Mouse (Mus musculus) lung, embryonic 14.5 days (tissue): ENCODE results near the gene Tenm4. TPM values are rescaled to one million over a fixed set of nuclear protein-coding genes. Genes with fewer than 3 reads are reported as not detected.

Experiments used
- ATAC-seq: fragments of 200-750 bp; cut with Nextera tagmentation; 2 replicates; pipeline ENCODE4 v1.8.0; 2017; ENCODE audit warnings: mild to moderate bottlenecking, moderate TSS enrichment, moderate library complexity; ENCODE audit not compliant: insufficient read depth
- DNase-seq: peaks from one replicate; pipeline ENCODE4 v3.0.0-alpha.2; 2015
- H3K27ac ChIP-seq: fragments of 300-500 bp; sonication (generic); 2 replicates; pipeline ENCODE4 v1.5.1; 2014; ENCODE audit warnings: low read depth, mild to moderate bottlenecking, moderate library complexity
- H3K27me3 ChIP-seq: fragments of 300-500 bp; sonication (generic); 2 replicates; pipeline ENCODE4 v1.6.1; 2014; ENCODE audit warnings: low read length, control low read depth; ENCODE audit not compliant: insufficient read depth
- H3K36me3 ChIP-seq: fragments of 300-500 bp; sonication (generic); 2 replicates; pipeline ENCODE4 v1.6.1; 2014; ENCODE audit warnings: control low read depth; ENCODE audit not compliant: insufficient read depth
- H3K4me1 ChIP-seq: fragments of 300-500 bp; sonication (generic); 2 replicates; pipeline ENCODE4 v1.6.1; 2014; ENCODE audit warnings: antibody characterized with exemption, control low read depth; ENCODE audit not compliant: insufficient read depth
- H3K4me2 ChIP-seq: fragments of 300-500 bp; sonication (generic); 2 replicates; pipeline ENCODE4 v1.6.1; 2014; ENCODE audit warnings: mild to moderate bottlenecking
- H3K4me3 ChIP-seq: fragments of 300-500 bp; sonication (generic); 2 replicates; pipeline ENCODE4 v1.5.1; 2014; ENCODE audit warnings: low read depth, low read length
- H3K9ac ChIP-seq: fragments of 300-500 bp; sonication (generic); 2 replicates; pipeline ENCODE4 v1.6.1; 2014
- H3K9me3 ChIP-seq: fragments of 300-500 bp; sonication (generic); 2 replicates; pipeline ENCODE4 v1.6.1; 2016; ENCODE audit warnings: low read depth, low read length, control low read depth
- CTCF ChIP-seq: IDR thresholded peaks from 2 replicates; pipeline ENCODE4 v1.5.1; 2016; ENCODE audit warnings: antibody characterized with exemption, low read depth
- WGBS: fragments of 180-500 bp; shearing (Covaris S2); extraction: QIAGEN DNeasy Blood & Tissue Kit; methylation state at CpG from one replicate; pipeline ENCODE4 v1.1.7; 2014; 5-methylcytosine and 5-hydroxymethylcytosine counted together
- polyA plus RNA-seq: library from polyadenylated mRNA; unstranded; fragments of >200 nt; fragmentation: Nextera tagmentation; extraction: Ambion mirVana; gene quantifications from 2 replicates; pipeline ENCODE4 v1.2.1, GENCODE M21; 2014

Gene Tenm4
- polyA plus RNA-seq, 1 experiment from 2014 or later: 24.9 TPM

- Histone ChIP-seq H3K4me2 (peak overlapping the region; percentile 96), H3K27ac (no peak overlapping the region), H3K9me3 (no peaks in the 10 kb centered on the region), H3K27me3 (0 out of 2 replicates have a peak, but pooled peaks cover 10% of the 10 kb centered on the region), H3K4me3 (peak overlapping the region; percentile 66), H3K36me3 (no peaks in the 10 kb centered on the region), H3K9ac (peak overlapping the region; percentile 50; the same call in 1 of the 2 replicates), H3K4me1 (peaks cover 3% of the 10 kb centered on the region; the same call in 1 of the 2 replicates)
- DNase-seq (no peak), ATAC-seq (no peak)
- WGBS: 3% methylated on average over 9 of the region's 9 CpGs
- TF ChIP-seq CTCF: no peak
Measured at GRCm38 (mm10) chr7:96212224-96212591, 41.2 kb downstream of the Tenm4 start.

GRCm38 (mm10) chr7:96212592-96213541 is 41.8 kb downstream of the Tenm4 start:
- H3K4me1 ChIP-seq: peaks cover 3% of the 10 kb centered on the region; the same call in 1 of the 2 replicates
- WGBS: under 1% methylated on average over 47 of the region's 48 CpGs
- H3K4me2 ChIP-seq: peak overlapping the region; percentile 96
- H3K27ac ChIP-seq: peak overlapping the region; percentile 1; the same call in 1 of the 2 replicates
- no peaks in the 10 kb centered on the region for H3K36me3 ChIP-seq
- H3K9ac ChIP-seq: peak overlapping the region; percentile 50
- DNase-seq: peak; percentile 66
- peak overlapping the region; percentile 66 for H3K4me3 ChIP-seq
- H3K27me3 ChIP-seq: 0 out of 2 replicates have a peak, but pooled peaks cover 10% of the 10 kb centered on the region
- H3K9me3 ChIP-seq: no peaks in the 10 kb centered on the region
- TF ChIP-seq CTCF: peak; percentile 24; the same call in 1 of the 2 replicates
- peak; percentile 33 for ATAC-seq

GRCm38 (mm10) chr7:96213741-96214140 is 42.7 kb downstream of the Tenm4 start:
- ATAC-seq (no peak), DNase-seq (no peak)
- Histone ChIP-seq H3K27ac (no peak overlapping the region), H3K36me3 (no peaks in the 10 kb centered on the region), H3K4me2 (peak overlapping the region; percentile 96), H3K27me3 (0 out of 2 replicates have a peak, but pooled peaks cover 7% of the 10 kb centered on the region), H3K9ac (no peak overlapping the region), H3K4me1 (peaks cover 3% of the 10 kb centered on the region; the same call in 1 of the 2 replicates), H3K4me3 (peak overlapping the region; percentile 66), H3K9me3 (no peaks in the 10 kb centered on the region)
- no peak for TF ChIP-seq CTCF
- WGBS: 20% methylated on average over 9 of the region's 10 CpGs

- Histone ChIP-seq H3K36me3 (no peaks in the 10 kb centered on the region), H3K27ac (no peak overlapping the region), H3K4me2 (no peak overlapping the region), H3K4me1 (peaks cover 3% of the 10 kb centered on the region; the same call in 1 of the 2 replicates), H3K9ac (no peak overlapping the region), H3K4me3 (no peak overlapping the region), H3K9me3 (no peaks in the 10 kb centered on the region), H3K27me3 (no peaks in the 10 kb centered on the region)
- WGBS: 52% methylated on average over 2 of the region's 2 CpGs
- DNase-seq (no peak), ATAC-seq (no peak)
- TF ChIP-seq CTCF: no peak
Measured at GRCm38 (mm10) chr7:96214876-96215275, 43.8 kb downstream of the Tenm4 start.

- no peak for TF ChIP-seq CTCF
- Histone ChIP-seq H3K27ac (no peak overlapping the region), H3K9ac (no peak overlapping the region), H3K27me3 (no peaks in the 10 kb centered on the region), H3K4me2 (no peak overlapping the region), H3K36me3 (no peaks in the 10 kb centered on the region), H3K9me3 (no peaks in the 10 kb centered on the region), H3K4me1 (peaks cover 3% of the 10 kb centered on the region; the same call in 1 of the 2 replicates), H3K4me3 (no peak overlapping the region)
- no peak for ATAC-seq
- WGBS: 34% methylated on average over 5 of the region's 5 CpGs
- DNase-seq: peak; percentile 31
Measured at GRCm38 (mm10) chr7:96215894-96216509, 45.0 kb downstream of the Tenm4 start.

- TF ChIP-seq CTCF: no peak
- no peak for DNase-seq
- WGBS: 55% methylated on average over 2 of the region's 2 CpGs
- no peaks in the 10 kb centered on the region for H3K36me3 ChIP-seq
- H3K9ac ChIP-seq: no peak overlapping the region
- H3K27me3 ChIP-seq: no peaks in the 10 kb centered on the region
- H3K9me3 ChIP-seq: no peaks in the 10 kb centered on the region
- no peak for ATAC-seq
- no peaks in the 10 kb centered on the region for H3K4me1 ChIP-seq
- H3K4me3 ChIP-seq: no peak overlapping the region
- H3K27ac ChIP-seq: no peak overlapping the region
- H3K4me2 ChIP-seq: no peak overlapping the region
Measured at GRCm38 (mm10) chr7:96219386-96219785, 48.3 kb downstream of the Tenm4 start.

- Histone ChIP-seq H3K4me3 (no peak overlapping the region), H3K4me2 (no peak overlapping the region), H3K9ac (no peak overlapping the region), H3K27ac (no peak overlapping the region), H3K4me1 (no peaks in the 10 kb centered on the region), H3K36me3 (no peaks in the 10 kb centered on the region), H3K9me3 (no peaks in the 10 kb centered on the region), H3K27me3 (no peaks in the 10 kb centered on the region)
- 70% methylated on average over 5 of the region's 5 CpGs for WGBS
- ATAC-seq: no peak
- TF ChIP-seq CTCF: no peak
- no peak for DNase-seq
Measured at GRCm38 (mm10) chr7:96220647-96221046, 49.6 kb downstream of the Tenm4 start.
